Mouse (Mus musculus) embryonic facial prominence, embryonic 12.5 days (tissue): Measurements from ENCODE around the gene Tmem243. TPM values are rescaled to one million over a fixed set of nuclear protein-coding genes. Genes with fewer than 3 reads are reported as not detected.

Experiments used
- polyA plus RNA-seq: library from polyadenylated mRNA; unstranded; fragments of >200 nt; fragmentation: Nextera tagmentation; extraction: Ambion mirVana; gene quantifications from 2 replicates; pipeline ENCODE4 v1.2.1, GENCODE M21; 2016

Gene Tmem243
- polyA plus RNA-seq, 1 experiment from 2014 or later, result 18.8 TPM

Other genes with a start within 250 kb of the Tmem243 start
- 0.58 and 0.76 TPM in 2 replicates for gene Abcb4, start 207.0 kb upstream of the Tmem243 start, polyA plus RNA-seq
- gene Crot, start 103.3 kb upstream of the Tmem243 start, polyA plus RNA-seq, result 43.4 and 46.2 TPM in 2 replicates
- 62.8 and 67.2 TPM in 2 replicates for gene Dmtf1, start 61.1 kb downstream of the Tmem243 start, polyA plus RNA-seq
- 4.7 and 5.2 TPM in 2 replicates for gene 9330182L06Rik, start 165.4 kb downstream of the Tmem243 start, polyA plus RNA-seq